13 mouse cellular contexts compared by ENCODE assay signal in the genomic region with DNA sequence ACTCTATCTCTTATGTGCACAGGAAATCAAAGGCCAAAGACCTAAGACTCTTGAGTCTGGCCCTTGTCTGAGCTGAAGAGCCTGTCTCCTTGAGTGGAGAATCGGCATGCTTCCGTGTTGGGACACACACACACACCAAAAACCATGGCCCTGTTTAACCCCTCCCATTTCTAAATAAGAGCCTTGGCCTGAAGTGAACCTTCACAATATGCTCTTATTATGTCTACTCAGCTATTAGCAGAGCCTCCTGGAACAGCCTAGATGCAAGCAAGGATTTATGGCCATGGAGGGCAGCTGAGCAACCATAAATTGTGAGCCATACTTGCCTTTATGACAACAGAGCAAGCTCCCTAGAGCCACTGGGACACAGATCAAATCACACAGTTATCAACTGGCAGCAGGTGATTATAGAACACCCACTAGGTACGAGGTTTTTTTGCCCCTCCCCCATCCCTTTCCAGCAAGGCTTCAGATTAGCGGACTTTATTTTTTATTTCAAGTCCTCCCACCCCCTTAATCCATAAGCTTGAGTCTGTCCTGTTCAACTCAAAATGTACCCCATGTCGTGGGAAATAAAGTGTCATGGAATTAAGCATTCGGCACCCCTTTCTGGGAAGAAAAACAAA. TPM values are rescaled to one million over a fixed set of nuclear protein-coding genes. Genes with fewer than 3 reads are reported as not detected.
DNase-seq lines count a peak whose midpoint lies in the region; ATAC-seq lines count a peak whose summit lies in the region.
"Had no signal": no experiment of that assay in that cellular context is flagged by ENCODE, and none has a peak within 500 bp of the region (broad histone marks: within the 10 kb centered on the region; RNA-seq: fewer than 3 reads in every experiment).

No protein-coding gene starts in this region.

- DNase-seq in embryo, embryonic 11 days: peak; percentile 17
- DNase-seq in embryo, embryonic 9.5 days (ENCODE audit: extremely low spot score): no peak
- peak; percentile 12 for DNase-seq in kidney, adult 11 months
- DNase-seq in mesoderm, embryonic 11.5 days (ENCODE audit: low read depth, low spot score): peak; percentile 43
- no peak for DNase-seq in retina, postnatal 1 day
- no peak for DNase-seq in ovary, adult 18-20 months (ENCODE audit: low spot score)
- DNase-seq: right cerebral cortex, postnatal 4 days; thymus, postnatal 4 days had no signal

- H3K9ac ChIP-seq in kidney, embryonic 14.5 days (ENCODE audit: low read depth, low read length): no peak overlapping the region
- H3K9ac ChIP-seq in kidney, embryonic 16.5 days (replicated peaks; ENCODE audit: low read length): no peak overlapping the region
- H3K9ac ChIP-seq: liver, embryonic 15.5 days; stomach, embryonic 15.5 days had no signal

- H3K27me3 ChIP-seq in kidney, embryonic 14.5 days (ENCODE audit: control insufficient read depth, insufficient read depth, low read length): no peaks in the 10 kb centered on the region
- H3K27me3 ChIP-seq in kidney, embryonic 16.5 days (ENCODE audit: insufficient read depth, low read length): no peaks in the 10 kb centered on the region
- H3K27me3 ChIP-seq: liver, embryonic 15.5 days; stomach, embryonic 15.5 days had no signal

- H3K9me3 ChIP-seq in kidney, embryonic 14.5 days (ENCODE audit: control insufficient read depth, low read length): no peaks in the 10 kb centered on the region
- no peaks in the 10 kb centered on the region for H3K9me3 ChIP-seq in kidney, embryonic 16.5 days (ENCODE audit: low read length)
- H3K9me3 ChIP-seq: liver, embryonic 15.5 days; stomach, embryonic 15.5 days had no signal

- 0 out of 2 replicates have a peak, but pooled peaks cover 3% of the 10 kb centered on the region for H3K4me1 ChIP-seq in kidney, embryonic 14.5 days (ENCODE audit: control insufficient read depth, insufficient read depth, low read length)
- no peaks in the 10 kb centered on the region; the same call in 1 of the 2 replicates for H3K4me1 ChIP-seq in kidney, embryonic 16.5 days (ENCODE audit: insufficient read depth, low read length)
- H3K4me1 ChIP-seq: liver, embryonic 15.5 days; stomach, embryonic 15.5 days had no signal

- no peak overlapping the region for H3K4me3 ChIP-seq in kidney, embryonic 14.5 days (ENCODE audit: low read length)
- H3K4me3 ChIP-seq in kidney, embryonic 16.5 days (ENCODE audit: low read length): no peak overlapping the region
- H3K4me3 ChIP-seq: liver, embryonic 15.5 days; stomach, embryonic 15.5 days had no signal

- WGBS in kidney, embryonic 14.5 days: 47% methylated on average over 6 of the region's 6 CpGs
- WGBS in kidney, embryonic 16.5 days: 63% methylated on average over 6 of the region's 6 CpGs

- H3K36me3 ChIP-seq in kidney, embryonic 14.5 days (ENCODE audit: control insufficient read depth, insufficient read depth, low read length): no peaks in the 10 kb centered on the region
- H3K36me3 ChIP-seq in kidney, embryonic 16.5 days (ENCODE audit: insufficient read depth, low read length): no peaks in the 10 kb centered on the region
- H3K36me3 ChIP-seq: liver, embryonic 15.5 days; stomach, embryonic 15.5 days had no signal

- ATAC-seq in kidney, embryonic 14.5 days (ENCODE audit: low FRiP score, low TSS enrichment): no peak
- ATAC-seq in kidney, embryonic 16.5 days (ENCODE audit: low FRiP score, low TSS enrichment): peak; percentile 46; the same call in 1 of the 2 replicates
- ATAC-seq: activated CD4-positive, CD25-positive, alpha-beta regulatory T cell, adult 4 months had no signal

- no peak overlapping the region for H3K4me2 ChIP-seq in kidney, embryonic 14.5 days (replicated peaks; ENCODE audit: low read depth, low read length)
- H3K4me2 ChIP-seq in kidney, embryonic 16.5 days (replicated peaks; ENCODE audit: low read depth, low read length): no peak overlapping the region
- H3K4me2 ChIP-seq: liver, embryonic 15.5 days; stomach, embryonic 15.5 days had no signal

- no peak overlapping the region for H3K27ac ChIP-seq in kidney, embryonic 14.5 days (ENCODE audit: low read depth, low read length)
- no peak overlapping the region for H3K27ac ChIP-seq in kidney, embryonic 16.5 days (ENCODE audit: low read length)
- H3K27ac ChIP-seq: liver, embryonic 15.5 days; stomach, embryonic 15.5 days had no signal

RNA-seq across cellular contexts. Expression of a gene that starts 42.3 kb away (rescaled TPM):
- 3.6 and 5.0 TPM in 2 replicates for polyA plus RNA-seq in kidney, embryonic 14.5 days (2014; fragmentation: Nextera tagmentation; extraction: Ambion mirVana)
- polyA plus RNA-seq in kidney, embryonic 16.5 days (2015; fragmentation: Nextera tagmentation; extraction: Ambion mirVana): 6.2 and 8.0 TPM in 2 replicates
- polyA plus RNA-seq: activated CD4-positive, CD25-positive, alpha-beta regulatory T cell, adult 4 months had no signal

Comparison
In these comparisons a context has a peak if more than half of its experiments do, and no peak if none do; other contexts are left out.
1. DNase-seq: peak in embryo, embryonic 11 days (single experiment), kidney, adult 11 months (single experiment) and mesoderm, embryonic 11.5 days (single experiment); none in embryo, embryonic 9.5 days (single experiment), retina, postnatal 1 day (single experiment) and ovary, adult 18-20 months (single experiment).